Mouse (Mus musculus): ENCODE results near the gene Sfxn2.

The Sfxn2 gene

GRCm38 (mm10) chr19:46629807-46630206 lies 56.6 kb downstream of the Sfxn2 start:
- no peak for DNase-seq (ENCODE audit: low read depth, low spot score)

- DNase-seq (ENCODE audit: low read depth, low spot score), result no peak
Observed at GRCm38 (mm10) chr19:46631637-46632036, 58.5 kb downstream of the Sfxn2 start.

GRCm38 (mm10) chr19:46635766-46636165 lies 62.6 kb downstream of the Sfxn2 start:
- DNase-seq (ENCODE audit: low read depth, low spot score), result no peak

- no peak for DNase-seq (ENCODE audit: low read depth, low spot score)
Observed at GRCm38 (mm10) chr19:46637598-46637997, 64.4 kb downstream of the Sfxn2 start.

- DNase-seq (ENCODE audit: low read depth, low spot score), result no peak
Observed at GRCm38 (mm10) chr19:46639053-46639452, 65.9 kb downstream of the Sfxn2 start.

GRCm38 (mm10) chr19:46639496-46639895 lies 66.3 kb downstream of the Sfxn2 start:
- no peak for DNase-seq (ENCODE audit: low read depth, low spot score)

GRCm38 (mm10) chr19:46640780-46641179 lies 67.6 kb downstream of the Sfxn2 start:
- no peak for DNase-seq (ENCODE audit: low read depth, low spot score)

GRCm38 (mm10) chr19:46641420-46642085 lies 68.4 kb downstream of the Sfxn2 start:
- no peak for DNase-seq (ENCODE audit: low read depth, low spot score)

GRCm38 (mm10) chr19:46642136-46642753 lies 69.1 kb downstream of the Sfxn2 start:
- no peak for DNase-seq (ENCODE audit: low read depth, low spot score)

GRCm38 (mm10) chr19:46643236-46643635 lies 70.1 kb downstream of the Sfxn2 start:
- no peak for DNase-seq (ENCODE audit: low read depth, low spot score)

GRCm38 (mm10) chr19:46644343-46644792 lies 71.2 kb downstream of the Sfxn2 start:
- no peak for DNase-seq (ENCODE audit: low read depth, low spot score)

- DNase-seq (ENCODE audit: low read depth, low spot score), result no peak
Observed at GRCm38 (mm10) chr19:46644793-46645602, 71.8 kb downstream of the Sfxn2 start.

- DNase-seq (ENCODE audit: low read depth, low spot score), result no peak
Observed at GRCm38 (mm10) chr19:46646041-46646481, 72.9 kb downstream of the Sfxn2 start.

- no peak for DNase-seq (ENCODE audit: low read depth, low spot score)
Observed at GRCm38 (mm10) chr19:46647254-46647653, 74.1 kb downstream of the Sfxn2 start.
